Mouse (Mus musculus): Measurements from ENCODE around the gene Tspan9. TPM values are rescaled to one million over a fixed set of nuclear protein-coding genes. Genes with fewer than 3 reads are reported as not detected.

The Tspan9 gene
- total RNA-seq, 2 experiments from 2014 or later: 0.26 TPM; not detected in 1

GRCm38 (mm10) chr6:127991509-127992176 is 151.8 kb downstream of the Tspan9 start:
- ATAC-seq (ENCODE audit: poor library complexity, severe bottlenecking): peak; percentile 30; the same call in 1 of the 2 replicates

- ATAC-seq (ENCODE audit: poor library complexity, severe bottlenecking): no peak
These were observed 153.7 kb downstream of the Tspan9 start for GRCm38 (mm10) chr6:127989624-127990212.

GRCm38 (mm10) chr6:127988944-127989494 is 154.4 kb downstream of the Tspan9 start:
- no peak for ATAC-seq (ENCODE audit: poor library complexity, severe bottlenecking)

- ATAC-seq (ENCODE audit: poor library complexity, severe bottlenecking): no peak
These were observed 156.0 kb downstream of the Tspan9 start for GRCm38 (mm10) chr6:127987374-127987773.

- ATAC-seq (ENCODE audit: poor library complexity, severe bottlenecking): 0 out of 2 replicates have a peak, but pooled peaks have one; percentile 22
These were observed 157.0 kb downstream of the Tspan9 start for GRCm38 (mm10) chr6:127986357-127986756.

GRCm38 (mm10) chr6:127981176-127981575 is 162.2 kb downstream of the Tspan9 start:
- ATAC-seq (ENCODE audit: poor library complexity, severe bottlenecking): no peak

- ATAC-seq (ENCODE audit: poor library complexity, severe bottlenecking): no peak
These were observed 162.9 kb downstream of the Tspan9 start for GRCm38 (mm10) chr6:127980381-127981045.

- ATAC-seq (ENCODE audit: poor library complexity, severe bottlenecking): no peak
These were observed 163.6 kb downstream of the Tspan9 start for GRCm38 (mm10) chr6:127979831-127980230.

GRCm38 (mm10) chr6:127978941-127979340 is 164.5 kb downstream of the Tspan9 start:
- ATAC-seq (ENCODE audit: poor library complexity, severe bottlenecking): no peak

- ATAC-seq (ENCODE audit: poor library complexity, severe bottlenecking): no peak
These were observed 166.7 kb downstream of the Tspan9 start for GRCm38 (mm10) chr6:127976695-127977094.

GRCm38 (mm10) chr6:127974000-127974399 is 169.4 kb downstream of the Tspan9 start:
- no peak for ATAC-seq (ENCODE audit: poor library complexity, severe bottlenecking)

- no peak for ATAC-seq (ENCODE audit: poor library complexity, severe bottlenecking)
These were observed 169.8 kb downstream of the Tspan9 start for GRCm38 (mm10) chr6:127973553-127973952.

- ATAC-seq (ENCODE audit: poor library complexity, severe bottlenecking): no peak
These were observed 171.5 kb downstream of the Tspan9 start for GRCm38 (mm10) chr6:127971931-127972330.

GRCm38 (mm10) chr6:127970848-127971247 is 172.5 kb downstream of the Tspan9 start:
- ATAC-seq (ENCODE audit: poor library complexity, severe bottlenecking): no peak

GRCm38 (mm10) chr6:127970120-127970519 is 173.3 kb downstream of the Tspan9 start:
- peak; percentile 62 for ATAC-seq (ENCODE audit: poor library complexity, severe bottlenecking)

- ATAC-seq (ENCODE audit: poor library complexity, severe bottlenecking): 0 out of 2 replicates have a peak, but pooled peaks have one; percentile 6
These were observed 173.7 kb downstream of the Tspan9 start for GRCm38 (mm10) chr6:127969709-127970108.

GRCm38 (mm10) chr6:127965497-127965896 is 177.9 kb downstream of the Tspan9 start:
- no peak for ATAC-seq (ENCODE audit: poor library complexity, severe bottlenecking)

GRCm38 (mm10) chr6:127960203-127960602 is 183.2 kb downstream of the Tspan9 start:
- ATAC-seq (ENCODE audit: poor library complexity, severe bottlenecking): no peak

GRCm38 (mm10) chr6:127956172-127956571 is 187.2 kb downstream of the Tspan9 start:
- no peak for ATAC-seq (ENCODE audit: poor library complexity, severe bottlenecking)

GRCm38 (mm10) chr6:127953071-127953470 is 190.3 kb downstream of the Tspan9 start:
- no peak for ATAC-seq (ENCODE audit: poor library complexity, severe bottlenecking)

- ATAC-seq (ENCODE audit: poor library complexity, severe bottlenecking): no peak
These were observed 193.5 kb downstream of the Tspan9 start for GRCm38 (mm10) chr6:127949885-127950284.

- ATAC-seq (ENCODE audit: poor library complexity, severe bottlenecking): no peak
These were observed 194.7 kb downstream of the Tspan9 start for GRCm38 (mm10) chr6:127948656-127949055.

Data from megakaryocyte, adult 5-6 weeks (primary cell).